9 mouse cellular contexts compared by ENCODE assay signal in the genomic region with DNA sequence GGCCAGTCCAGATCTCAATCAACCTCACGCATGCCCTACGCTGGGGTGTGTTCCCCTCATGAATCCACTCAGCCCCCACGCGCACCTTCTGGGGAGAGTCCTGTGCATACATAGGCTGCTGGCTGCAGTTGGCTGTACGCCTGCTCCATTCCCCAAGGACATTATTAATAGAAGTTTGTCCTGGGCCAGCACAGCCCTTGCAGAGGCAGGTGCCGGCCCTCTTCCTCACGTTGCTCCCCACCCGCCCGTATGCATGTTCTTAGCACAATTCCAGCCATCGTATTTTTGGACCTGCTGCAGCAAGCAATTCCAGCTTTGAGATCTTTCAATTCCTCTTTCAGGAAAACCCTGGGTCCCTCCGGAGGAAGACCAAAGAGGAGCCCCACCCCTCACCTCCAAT. TPM values are rescaled to one million over a fixed set of nuclear protein-coding genes. Genes with fewer than 3 reads are reported as not detected.
DNase-seq lines count a peak whose midpoint lies in the region; ATAC-seq and TF ChIP-seq lines count a peak whose summit lies in the region.
"Had no signal": no experiment of that assay in that cellular context is flagged by ENCODE, and none has a peak within 500 bp of the region (broad histone marks: within the 10 kb centered on the region; RNA-seq: fewer than 3 reads in every experiment).

No protein-coding gene starts in this region.

- no peak for DNase-seq in forebrain, embryonic 10.5 days (ENCODE audit: extremely low spot score, low spot score)
- no peak for DNase-seq in embryonic facial prominence, embryonic 14.5 days (ENCODE audit: low spot score)
- DNase-seq in heart, postnatal 0 days (ENCODE audit: low spot score), result peak; percentile 87
- no peak for DNase-seq in kidney, postnatal 0 days (ENCODE audit: low spot score)
- no peak for DNase-seq in T-cell, adult 2 months (ENCODE audit: low spot score)
- DNase-seq in layer of hippocampus, adult 9-10 months (ENCODE audit: low spot score), result no peak

- H3K36me3 ChIP-seq in forebrain, embryonic 10.5 days (replicated peaks), result no peaks in the 10 kb centered on the region
- no peaks in the 10 kb centered on the region for H3K36me3 ChIP-seq in forebrain, embryonic 16.5 days (ENCODE audit: control insufficient read depth, insufficient read depth)
- H3K36me3 ChIP-seq in embryonic facial prominence, embryonic 14.5 days (ENCODE audit: control insufficient read depth, insufficient read depth, low read length), result no peaks in the 10 kb centered on the region
- 0 out of 2 replicates have a peak, but pooled peaks cover 4% of the 10 kb centered on the region for H3K36me3 ChIP-seq in heart, postnatal 0 days (replicated peaks; ENCODE audit: control insufficient read depth, insufficient read depth, low read length)
- no peaks in the 10 kb centered on the region for H3K36me3 ChIP-seq in kidney, postnatal 0 days (ENCODE audit: insufficient read depth, low read length)
- H3K36me3 ChIP-seq in neural tube, embryonic 14.5 days (ENCODE audit: control insufficient read depth, insufficient read depth, low read length), result no peaks in the 10 kb centered on the region

- H3K9me3 ChIP-seq in forebrain, embryonic 10.5 days, result no peaks in the 10 kb centered on the region
- H3K9me3 ChIP-seq in forebrain, embryonic 16.5 days (ENCODE audit: control insufficient read depth, low read length), result no peaks in the 10 kb centered on the region
- H3K9me3 ChIP-seq in embryonic facial prominence, embryonic 14.5 days (ENCODE audit: control insufficient read depth, low read length), result no peaks in the 10 kb centered on the region
- H3K9me3 ChIP-seq in heart, postnatal 0 days (replicated peaks; ENCODE audit: control insufficient read depth, low read length), result no peaks in the 10 kb centered on the region
- no peaks in the 10 kb centered on the region for H3K9me3 ChIP-seq in kidney, postnatal 0 days (replicated peaks; ENCODE audit: low read length)
- H3K9me3 ChIP-seq in neural tube, embryonic 14.5 days (ENCODE audit: control insufficient read depth, low read length), result no peaks in the 10 kb centered on the region

- no peak overlapping the region; the same call in 1 of the 2 replicates for H3K4me2 ChIP-seq in forebrain, embryonic 16.5 days (ENCODE audit: low read length)
- H3K4me2 ChIP-seq in embryonic facial prominence, embryonic 14.5 days (ENCODE audit: low read depth, low read length), result peak overlapping the region; percentile 86; the same call in 1 of the 2 replicates
- peak overlapping the region; percentile 70 for H3K4me2 ChIP-seq in heart, postnatal 0 days (ENCODE audit: low read depth, low read length)
- peak overlapping the region; percentile 61 for H3K4me2 ChIP-seq in kidney, postnatal 0 days (ENCODE audit: low read length)
- peak overlapping the region; percentile 58 for H3K4me2 ChIP-seq in neural tube, embryonic 14.5 days (ENCODE audit: low read depth, low read length)

- H3K4me1 ChIP-seq in forebrain, embryonic 10.5 days, result peaks cover 37% of the 10 kb centered on the region
- H3K4me1 ChIP-seq in forebrain, embryonic 16.5 days (replicated peaks; ENCODE audit: control insufficient read depth, insufficient read depth, low read length), result peaks cover 15% of the 10 kb centered on the region
- H3K4me1 ChIP-seq in embryonic facial prominence, embryonic 14.5 days (ENCODE audit: control insufficient read depth, insufficient read depth, low read length), result no peaks in the 10 kb centered on the region; the same call in 1 of the 2 replicates
- peaks cover 40% of the 10 kb centered on the region for H3K4me1 ChIP-seq in heart, postnatal 0 days (ENCODE audit: control insufficient read depth, insufficient read depth)
- no peaks in the 10 kb centered on the region for H3K4me1 ChIP-seq in kidney, postnatal 0 days (replicated peaks; ENCODE audit: insufficient read depth, low read length)
- 0 out of 2 replicates have a peak, but pooled peaks cover 6% of the 10 kb centered on the region for H3K4me1 ChIP-seq in neural tube, embryonic 14.5 days (ENCODE audit: control insufficient read depth, insufficient read depth, low read length)

- TF ChIP-seq CTCF in heart, postnatal 0 days (IDR thresholded peaks at IDR 0.05; ENCODE audit: low read depth), result no peak
- no peak for TF ChIP-seq CTCF in kidney, postnatal 0 days (IDR thresholded peaks at IDR 0.05; ENCODE audit: low read depth)

- ATAC-seq in forebrain, embryonic 16.5 days, result no peak
- peak; percentile 13 for ATAC-seq in embryonic facial prominence, embryonic 14.5 days (ENCODE audit: low read depth)
- peak; percentile 76 for ATAC-seq in heart, postnatal 0 days (ENCODE audit: insufficient read depth, low read depth)
- ATAC-seq in kidney, postnatal 0 days (replicated peaks; ENCODE audit: low FRiP score, low read depth), result no peak
- no peak; the same call in 1 of the 2 replicates for ATAC-seq in neural tube, embryonic 14.5 days (ENCODE audit: low read depth)

- no peak overlapping the region for H3K9ac ChIP-seq in forebrain, embryonic 16.5 days (replicated peaks; ENCODE audit: low read depth, low read length)
- H3K9ac ChIP-seq in embryonic facial prominence, embryonic 14.5 days (ENCODE audit: low read depth, low read length), result no peak overlapping the region
- H3K9ac ChIP-seq in heart, postnatal 0 days (replicated peaks; ENCODE audit: low read depth, low read length), result peak overlapping the region; percentile 80
- H3K9ac ChIP-seq in kidney, postnatal 0 days (ENCODE audit: low read depth, low read length), result no peak overlapping the region
- H3K9ac ChIP-seq in neural tube, embryonic 14.5 days (replicated peaks; ENCODE audit: low read depth, low read length), result no peak overlapping the region
- H3K9ac ChIP-seq: liver, embryonic 14.5 days had no signal

- H3K27ac ChIP-seq in forebrain, embryonic 10.5 days, result no peak overlapping the region
- H3K27ac ChIP-seq in forebrain, embryonic 16.5 days (ENCODE audit: low read length), result no peak overlapping the region
- H3K27ac ChIP-seq in embryonic facial prominence, embryonic 14.5 days (replicated peaks; ENCODE audit: low read depth, low read length), result no peak overlapping the region
- H3K27ac ChIP-seq in heart, postnatal 0 days (ENCODE audit: low read depth), result peak overlapping the region; percentile 95
- no peak overlapping the region for H3K27ac ChIP-seq in kidney, postnatal 0 days
- no peak overlapping the region for H3K27ac ChIP-seq in neural tube, embryonic 14.5 days (ENCODE audit: low read depth, low read length)
- H3K27ac ChIP-seq: liver, embryonic 14.5 days had no signal

- peaks cover 49% of the 10 kb centered on the region for H3K27me3 ChIP-seq in forebrain, embryonic 10.5 days (ENCODE audit: poor library complexity, severe bottlenecking)
- H3K27me3 ChIP-seq in forebrain, embryonic 16.5 days (replicated peaks; ENCODE audit: control insufficient read depth, insufficient read depth, low read length), result peaks cover 8% of the 10 kb centered on the region; the same call in 1 of the 2 replicates
- H3K27me3 ChIP-seq in embryonic facial prominence, embryonic 14.5 days (replicated peaks; ENCODE audit: control insufficient read depth, insufficient read depth, low read length), result peaks cover 35% of the 10 kb centered on the region
- H3K27me3 ChIP-seq in heart, postnatal 0 days (ENCODE audit: control insufficient read depth, insufficient read depth, low read length), result no peaks in the 10 kb centered on the region
- no peaks in the 10 kb centered on the region for H3K27me3 ChIP-seq in kidney, postnatal 0 days (ENCODE audit: insufficient read depth, low read length)
- H3K27me3 ChIP-seq in neural tube, embryonic 14.5 days (ENCODE audit: control insufficient read depth, insufficient read depth, low read length), result peaks cover 4% of the 10 kb centered on the region

- 62% methylated on average over 11 of the region's 11 CpGs for WGBS in forebrain, embryonic 10.5 days
- 51% methylated on average over 11 of the region's 11 CpGs for WGBS in forebrain, embryonic 16.5 days
- 45% methylated on average over 11 of the region's 11 CpGs for WGBS in embryonic facial prominence, embryonic 14.5 days
- WGBS in heart, postnatal 0 days, result 8% methylated on average over 11 of the region's 11 CpGs
- WGBS in kidney, postnatal 0 days, result 44% methylated on average over 11 of the region's 11 CpGs
- 54% methylated on average over 11 of the region's 11 CpGs for WGBS in neural tube, embryonic 14.5 days

- peak overlapping the region; percentile 56; the same call in 1 of the 2 replicates for H3K4me3 ChIP-seq in forebrain, embryonic 10.5 days
- H3K4me3 ChIP-seq in forebrain, embryonic 16.5 days (replicated peaks; ENCODE audit: low read length), result no peak overlapping the region
- peak overlapping the region; percentile 55 for H3K4me3 ChIP-seq in embryonic facial prominence, embryonic 14.5 days (ENCODE audit: low read depth, low read length)
- H3K4me3 ChIP-seq in heart, postnatal 0 days (ENCODE audit: low read depth, low read length), result peak overlapping the region; percentile 82
- peak overlapping the region; percentile 58 for H3K4me3 ChIP-seq in kidney, postnatal 0 days (replicated peaks; ENCODE audit: low read depth, low read length)
- H3K4me3 ChIP-seq in neural tube, embryonic 14.5 days (ENCODE audit: low read depth, low read length), result peak overlapping the region; percentile 52; the same call in 1 of the 2 replicates

- no peak; the same call in 1 of the 2 replicates for TF ChIP-seq EP300 in heart, postnatal 0 days (IDR thresholded peaks at IDR 0.05; ENCODE audit: low read depth)

RNA-seq across cellular contexts. Expression of a gene that starts 1.3 kb away (rescaled TPM):
- 6.1 and 7.6 TPM in 2 replicates for polyA plus RNA-seq in forebrain, embryonic 10.5 days (2016; fragmentation: Nextera tagmentation; extraction: Ambion mirVana)
- polyA plus RNA-seq in forebrain, embryonic 16.5 days (2015; fragmentation: Nextera tagmentation; extraction: Ambion mirVana), result 23.9 and 25.5 TPM in 2 replicates
- polyA plus RNA-seq in embryonic facial prominence, embryonic 14.5 days (2014; fragmentation: Nextera tagmentation; extraction: Ambion mirVana), result 43.2 and 56.9 TPM in 2 replicates
- total RNA-seq in heart, postnatal 0 days (2014; rRNA removed; ENCODE audit: low replicate concordance), result 275 and 304 TPM in 2 replicates
- 175 and 179 TPM in 2 replicates for polyA plus RNA-seq in heart, postnatal 0 days (2015; fragmentation: Nextera tagmentation; extraction: Ambion mirVana)
- 153 and 166 TPM in 2 replicates for polyA plus RNA-seq in kidney, postnatal 0 days (2015; fragmentation: Nextera tagmentation; extraction: Ambion mirVana)
- polyA plus RNA-seq in neural tube, embryonic 14.5 days (2014; fragmentation: Nextera tagmentation; extraction: Ambion mirVana), result 26.6 and 33.4 TPM in 2 replicates

RNA-seq across cellular contexts. Expression of a gene that starts 58.0 kb away (rescaled TPM):
- 0.19 and 0.22 TPM in 2 replicates for polyA plus RNA-seq in forebrain, embryonic 10.5 days (2016; fragmentation: Nextera tagmentation; extraction: Ambion mirVana)
- 0.26 and 0.29 TPM in 2 replicates for polyA plus RNA-seq in forebrain, embryonic 16.5 days (2015; fragmentation: Nextera tagmentation; extraction: Ambion mirVana)
- polyA plus RNA-seq in embryonic facial prominence, embryonic 14.5 days (2014; fragmentation: Nextera tagmentation; extraction: Ambion mirVana), result 1.2 and 1.5 TPM in 2 replicates
- 3.1 and 8.9 TPM in 2 replicates for total RNA-seq in heart, postnatal 0 days (2014; rRNA removed; ENCODE audit: low replicate concordance)
- 3.3 and 3.6 TPM in 2 replicates for polyA plus RNA-seq in heart, postnatal 0 days (2015; fragmentation: Nextera tagmentation; extraction: Ambion mirVana)
- polyA plus RNA-seq in kidney, postnatal 0 days (2015; fragmentation: Nextera tagmentation; extraction: Ambion mirVana), result 1.1 and 1.5 TPM in 2 replicates
- polyA plus RNA-seq in neural tube, embryonic 14.5 days (2014; fragmentation: Nextera tagmentation; extraction: Ambion mirVana), result 1.2 and 1.5 TPM in 2 replicates

Comparison
In these comparisons a context has a peak if more than half of its experiments do, and no peak if none do; other contexts are left out.
1. ATAC-seq: peak in embryonic facial prominence, embryonic 14.5 days (single experiment) and heart, postnatal 0 days (single experiment); none in forebrain, embryonic 16.5 days (single experiment), kidney, postnatal 0 days (single experiment) and neural tube, embryonic 14.5 days (single experiment).